Mouse (Mus musculus) brain, embryonic 14.5 days (tissue): ENCODE measurements around the gene Cnih1.

Experiments
- CTCF ChIP-seq: fragments of 200-500 bp; IDR thresholded peaks from 2 replicates; pipeline ENCODE4 v1.5.1; 2012; ENCODE audit warnings: inconsistent platforms, mild to moderate bottlenecking, moderate library complexity, borderline replicate concordance; ENCODE audit not compliant: insufficient read depth, insufficient read length; ENCODE audit errors: extremely low read depth
- POLR2A ChIP-seq: fragments of 200-500 bp; IDR thresholded peaks from 2 replicates; pipeline ENCODE4 v1.6.1; 2012; ENCODE audit warnings: mild to moderate bottlenecking, inconsistent platforms, borderline replicate concordance; ENCODE audit not compliant: poor library complexity, insufficient read depth, insufficient read length, severe bottlenecking; ENCODE audit errors: extremely low read depth

- no peak for TF ChIP-seq POLR2A
- no peak for TF ChIP-seq CTCF
Observed at GRCm38 (mm10) chr14:46745413-46745812, 42.8 kb downstream of the Cnih1 start.
